Mouse (Mus musculus): ENCODE measurements around the gene Stx3.

DNA sequence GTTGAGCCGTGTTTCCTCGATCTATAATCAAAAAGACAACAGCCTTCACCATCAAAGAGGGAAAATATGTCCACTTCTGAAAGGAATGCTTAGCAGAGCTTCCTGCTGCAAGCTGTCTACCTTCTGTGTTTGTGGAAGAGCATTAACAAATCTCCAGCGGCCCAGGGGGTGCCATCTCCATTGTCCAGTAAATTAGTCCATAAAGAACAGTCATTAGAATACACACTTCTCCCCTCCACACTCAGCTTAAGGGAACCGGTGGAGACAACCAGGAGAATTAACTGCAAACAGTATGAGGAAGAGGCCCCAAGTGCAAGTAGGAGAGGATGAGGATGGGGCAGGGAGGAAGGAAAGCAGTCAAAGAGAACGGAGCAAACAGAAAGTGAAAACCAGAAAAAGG lies 27.4 kb downstream of the Stx3 start:
- TF ChIP-seq FLI1 (IDR thresholded peaks at IDR 0.05; ENCODE audit: low read length) (no peak), GATA1 (IDR thresholded peaks at IDR 0.05; ENCODE audit: borderline replicate concordance, low read length) (no peak)
